Mouse (Mus musculus): ENCODE measurements around the gene Zfp691.

DNA sequence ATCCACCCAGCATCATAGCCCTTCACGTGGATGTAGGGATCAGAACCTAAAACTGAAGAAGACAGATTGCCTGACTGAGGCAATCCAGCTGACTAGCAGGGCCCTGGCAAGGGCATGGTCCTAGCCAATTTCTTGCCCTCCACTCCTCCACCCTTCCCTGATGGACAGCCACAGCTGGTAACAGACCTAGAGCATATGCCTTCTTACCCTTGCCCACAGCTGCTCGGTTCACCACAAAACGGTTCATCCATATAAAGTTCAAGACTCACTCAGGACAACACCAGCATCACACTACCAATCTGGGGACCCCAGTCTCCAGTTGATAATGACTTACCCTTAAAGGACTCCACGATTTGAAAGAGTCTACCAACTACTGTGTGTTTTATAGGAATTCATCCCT, 11.8 kb upstream of the Zfp691 start:
- TF ChIP-seq CTCF (IDR thresholded peaks at IDR 0.05; ENCODE audit: low read depth) (no peak), EP300 (IDR thresholded peaks at IDR 0.05; ENCODE audit: low read depth) (no peak)

All from liver, embryonic 14.5 days (tissue).